Mouse (Mus musculus): Measurements from ENCODE around the gene Pip4k2b. TPM values are rescaled to one million over a fixed set of nuclear protein-coding genes. Genes with fewer than 3 reads are reported as not detected.
"Not testable (repeated sequence)": the region's sequence is repeated elsewhere in the genome, so short reads cannot be mapped to it uniquely, and the experiment has no call there.

The Pip4k2b gene
- polyA plus RNA-seq, 1 experiment from 2014 or later, result 1.8 TPM

- no peaks in the 10 kb centered on the region for H3K27me3 ChIP-seq (ENCODE audit: control insufficient read depth, insufficient read depth, low read length)
- H3K27ac ChIP-seq (ENCODE audit: low read depth, low read length), result no peak overlapping the region
- H3K36me3 ChIP-seq (ENCODE audit: control insufficient read depth, insufficient read depth, low read length), result peaks cover 14% of the 10 kb centered on the region
- H3K4me3 ChIP-seq (ENCODE audit: low read depth, low read length), result no peak overlapping the region
- peaks cover 3% of the 10 kb centered on the region for H3K9me3 ChIP-seq (ENCODE audit: control insufficient read depth, low read length)
- ATAC-seq (replicated peaks; ENCODE audit: low FRiP score), result no peak
- DNase-seq (ENCODE audit: low spot score), result no peak
- no peaks in the 10 kb centered on the region for H3K4me1 ChIP-seq (replicated peaks; ENCODE audit: control insufficient read depth, insufficient read depth, low read length)
- 88% methylated on average over 26 of the region's 26 CpGs for WGBS
- no peak overlapping the region for H3K4me2 ChIP-seq (ENCODE audit: low read depth, low read length, severe bottlenecking)
- H3K9ac ChIP-seq (ENCODE audit: low read length), result no peak overlapping the region
These were observed 26.9 kb downstream of the Pip4k2b start for GRCm38 (mm10) chr11:97717369-97718280.

GRCm38 (mm10) chr11:97716021-97716420 is 28.5 kb downstream of the Pip4k2b start:
- Histone ChIP-seq H3K9ac (ENCODE audit: low read length) (no peak overlapping the region), H3K27me3 (ENCODE audit: control insufficient read depth, insufficient read depth, low read length) (no peaks in the 10 kb centered on the region), H3K9me3 (ENCODE audit: control insufficient read depth, low read length) (peaks cover under 1% of the 10 kb centered on the region; the same call in 1 of the 2 replicates), H3K4me3 (ENCODE audit: low read depth, low read length) (no peak overlapping the region), H3K4me2 (ENCODE audit: low read depth, low read length, severe bottlenecking) (no peak overlapping the region), H3K36me3 (ENCODE audit: control insufficient read depth, insufficient read depth, low read length) (peaks cover under 1% of the 10 kb centered on the region), H3K27ac (ENCODE audit: low read depth, low read length) (no peak overlapping the region), H3K4me1 (replicated peaks; ENCODE audit: control insufficient read depth, insufficient read depth, low read length) (no peaks in the 10 kb centered on the region)
- no peak for DNase-seq (ENCODE audit: low spot score)
- WGBS, result 89% methylated on average over 8 of the region's 8 CpGs
- no peak for ATAC-seq (replicated peaks; ENCODE audit: low FRiP score)

- ATAC-seq (replicated peaks; ENCODE audit: low FRiP score) (no peak), DNase-seq (ENCODE audit: low spot score) (no peak)
- H3K4me2 ChIP-seq (ENCODE audit: low read depth, low read length, severe bottlenecking), result no peak overlapping the region
- WGBS, result 92% methylated on average over 14 of the region's 14 CpGs
- no peak overlapping the region for H3K9ac ChIP-seq (ENCODE audit: low read length)
- no peaks in the 10 kb centered on the region for H3K4me1 ChIP-seq (replicated peaks; ENCODE audit: control insufficient read depth, insufficient read depth, low read length)
- H3K4me3 ChIP-seq (ENCODE audit: low read depth, low read length), result no peak overlapping the region
- no peak overlapping the region for H3K27ac ChIP-seq (ENCODE audit: low read depth, low read length)
- no peaks in the 10 kb centered on the region for H3K27me3 ChIP-seq (ENCODE audit: control insufficient read depth, insufficient read depth, low read length)
- H3K36me3 ChIP-seq (ENCODE audit: control insufficient read depth, insufficient read depth, low read length), result no peaks in the 10 kb centered on the region; the same call in 1 of the 2 replicates
- H3K9me3 ChIP-seq (ENCODE audit: control insufficient read depth, low read length), result no peaks in the 10 kb centered on the region
These were observed 29.4 kb downstream of the Pip4k2b start for GRCm38 (mm10) chr11:97714784-97715760.

- H3K36me3 ChIP-seq (ENCODE audit: control insufficient read depth, insufficient read depth, low read length), result no peaks in the 10 kb centered on the region; the same call in 1 of the 2 replicates
These were observed 30.1 kb downstream of the Pip4k2b start for GRCm38 (mm10) chr11:97714356-97714755.

GRCm38 (mm10) chr11:97713896-97714295 is 30.6 kb downstream of the Pip4k2b start:
- no peak overlapping the region for H3K4me2 ChIP-seq (ENCODE audit: low read depth, low read length, severe bottlenecking)
- WGBS, result 93% methylated on average over 8 of the region's 8 CpGs
- ATAC-seq (replicated peaks; ENCODE audit: low FRiP score) (no peak), DNase-seq (ENCODE audit: low spot score) (no peak)
- H3K4me3 ChIP-seq (ENCODE audit: low read depth, low read length), result no peak overlapping the region
- no peaks in the 10 kb centered on the region for H3K27me3 ChIP-seq (ENCODE audit: control insufficient read depth, insufficient read depth, low read length)
- H3K4me1 ChIP-seq (replicated peaks; ENCODE audit: control insufficient read depth, insufficient read depth, low read length), result no peaks in the 10 kb centered on the region
- H3K9ac ChIP-seq (ENCODE audit: low read length), result no peak overlapping the region
- no peak overlapping the region for H3K27ac ChIP-seq (ENCODE audit: low read depth, low read length)
- no peaks in the 10 kb centered on the region; the same call in 1 of the 2 replicates for H3K36me3 ChIP-seq (ENCODE audit: control insufficient read depth, insufficient read depth, low read length)
- no peaks in the 10 kb centered on the region for H3K9me3 ChIP-seq (ENCODE audit: control insufficient read depth, low read length)

More at GRCm38 (mm10) chr11:97714356-97714755, 30.1 kb downstream of the Pip4k2b start:
- DNase-seq (ENCODE audit: low spot score) (no peak), ATAC-seq (replicated peaks; ENCODE audit: low FRiP score) (no peak)
- Histone ChIP-seq H3K4me2 (ENCODE audit: low read depth, low read length, severe bottlenecking) (no peak overlapping the region), H3K27ac (ENCODE audit: low read depth, low read length) (no peak overlapping the region), H3K4me3 (ENCODE audit: low read depth, low read length) (no peak overlapping the region), H3K27me3 (ENCODE audit: control insufficient read depth, insufficient read depth, low read length) (no peaks in the 10 kb centered on the region), H3K4me1 (replicated peaks; ENCODE audit: control insufficient read depth, insufficient read depth, low read length) (no peaks in the 10 kb centered on the region), H3K9me3 (ENCODE audit: control insufficient read depth, low read length) (no peaks in the 10 kb centered on the region), H3K9ac (ENCODE audit: low read length) (no peak overlapping the region)
- 93% methylated on average over 3 of the region's 3 CpGs for WGBS

GRCm38 (mm10) chr11:97712286-97712685 is 32.2 kb downstream of the Pip4k2b start:
- 93% methylated on average over 15 of the region's 15 CpGs for WGBS
- H3K27ac ChIP-seq (ENCODE audit: low read depth, low read length), result no peak overlapping the region
- H3K36me3 ChIP-seq (ENCODE audit: control insufficient read depth, insufficient read depth, low read length), result peaks cover under 1% of the 10 kb centered on the region; the same call in 1 of the 2 replicates
- no peak for DNase-seq (ENCODE audit: low spot score)
- H3K4me2 ChIP-seq (ENCODE audit: low read depth, low read length, severe bottlenecking), result no peak overlapping the region
- H3K4me3 ChIP-seq (ENCODE audit: low read depth, low read length), result no peak overlapping the region
- no peak for ATAC-seq (replicated peaks; ENCODE audit: low FRiP score)
- H3K9ac ChIP-seq (ENCODE audit: low read length), result no peak overlapping the region
- H3K4me1 ChIP-seq (replicated peaks; ENCODE audit: control insufficient read depth, insufficient read depth, low read length), result no peaks in the 10 kb centered on the region
- no peaks in the 10 kb centered on the region for H3K9me3 ChIP-seq (ENCODE audit: control insufficient read depth, low read length)
- H3K27me3 ChIP-seq (ENCODE audit: control insufficient read depth, insufficient read depth, low read length), result no peaks in the 10 kb centered on the region

- Histone ChIP-seq H3K36me3 (ENCODE audit: control insufficient read depth, insufficient read depth, low read length) (peaks cover 4% of the 10 kb centered on the region; the same call in 1 of the 2 replicates), H3K9me3 (ENCODE audit: control insufficient read depth, low read length) (no peaks in the 10 kb centered on the region), H3K4me2 (ENCODE audit: low read depth, low read length, severe bottlenecking) (no peak overlapping the region), H3K27ac (ENCODE audit: low read depth, low read length) (no peak overlapping the region), H3K9ac (ENCODE audit: low read length) (no peak overlapping the region), H3K4me1 (replicated peaks; ENCODE audit: control insufficient read depth, insufficient read depth, low read length) (no peaks in the 10 kb centered on the region), H3K4me3 (ENCODE audit: low read depth, low read length) (no peak overlapping the region), H3K27me3 (ENCODE audit: control insufficient read depth, insufficient read depth, low read length) (no peaks in the 10 kb centered on the region)
- 88% methylated on average over 13 of the region's 13 CpGs for WGBS
- DNase-seq (ENCODE audit: low spot score) (no peak), ATAC-seq (replicated peaks; ENCODE audit: low FRiP score) (no peak)
These were observed 33.2 kb downstream of the Pip4k2b start for GRCm38 (mm10) chr11:97711200-97711900.

GRCm38 (mm10) chr11:97710067-97710466 is 34.4 kb downstream of the Pip4k2b start:
- ATAC-seq (replicated peaks; ENCODE audit: low FRiP score); H3K9ac ChIP-seq (ENCODE audit: low read length); H3K4me1 ChIP-seq (replicated peaks; ENCODE audit: control insufficient read depth, insufficient read depth, low read length); DNase-seq (ENCODE audit: low spot score); H3K4me3 ChIP-seq (ENCODE audit: low read depth, low read length); H3K36me3 ChIP-seq (ENCODE audit: control insufficient read depth, insufficient read depth, low read length); H3K27ac ChIP-seq (ENCODE audit: low read depth, low read length); H3K4me2 ChIP-seq (ENCODE audit: low read depth, low read length, severe bottlenecking); H3K9me3 ChIP-seq (ENCODE audit: control insufficient read depth, low read length); H3K27me3 ChIP-seq (ENCODE audit: control insufficient read depth, insufficient read depth, low read length): not testable (repeated sequence)
- 70% methylated on average over 2 of the region's 2 CpGs for WGBS

Measured in forebrain, embryonic 11.5 days (tissue).